Comparison of ENCODE assay signal across 8 mouse cellular contexts in genomic region chr10:84760118-84761111, GRCm38 (mm10). TPM values are rescaled to one million over a fixed set of nuclear protein-coding genes. Genes with fewer than 3 reads are reported as not detected.
DNase-seq lines count a peak whose midpoint lies in the region; ATAC-seq and TF ChIP-seq lines count a peak whose summit lies in the region.

No protein-coding gene starts in this region.

- peak; percentile 47 to 57 for DNase-seq in cerebellum, postnatal 10 days
- DNase-seq in cerebellum, adult 11-12 months: no peak
- DNase-seq in lung, postnatal 14 days: no peak
- no peak for DNase-seq in layer of hippocampus, adult 9-10 months (ENCODE audit: low spot score)
- DNase-seq in gastrocnemius, postnatal 10 days: no peak

- TF ChIP-seq POLR2A in olfactory bulb, adult 2 months (IDR thresholded peaks at IDR 0.05; ENCODE audit: insufficient read depth, low read depth, low read length): no peak

- ATAC-seq in lung, embryonic 16.5 days (ENCODE audit: low read depth): peak; percentile 69
- peak; percentile 65 for ATAC-seq in hindbrain, embryonic 16.5 days

- 6% methylated on average over 46 of the region's 46 CpGs for WGBS in lung, embryonic 16.5 days
- WGBS in hindbrain, embryonic 16.5 days: 4% methylated on average over 46 of the region's 46 CpGs
- 16% methylated on average over 46 of the region's 46 CpGs for WGBS in olfactory bulb, adult 2 months

- no peak overlapping the region for H3K27ac ChIP-seq in lung, embryonic 16.5 days (ENCODE audit: low read length)
- no peak overlapping the region; the same call in 1 of the 2 replicates for H3K27ac ChIP-seq in hindbrain, embryonic 16.5 days (ENCODE audit: low read depth, low read length)
- H3K27ac ChIP-seq in olfactory bulb, adult 2 months (ENCODE audit: insufficient read depth, low read depth, low read length): no peak overlapping the region

- peaks cover 16% of the 10 kb centered on the region for H3K4me1 ChIP-seq in lung, embryonic 16.5 days (replicated peaks; ENCODE audit: control insufficient read depth, insufficient read depth, low read length)
- peaks cover 37% of the 10 kb centered on the region for H3K4me1 ChIP-seq in hindbrain, embryonic 16.5 days (ENCODE audit: control insufficient read depth, insufficient read depth, low read depth, low read length)
- peaks cover 31% of the 10 kb centered on the region for H3K4me1 ChIP-seq in olfactory bulb, adult 2 months (ENCODE audit: control insufficient read depth, insufficient read depth, low read length)

- no peak overlapping the region for H3K9ac ChIP-seq in lung, embryonic 16.5 days (ENCODE audit: low read length)
- peak overlapping the region; percentile 47 for H3K9ac ChIP-seq in hindbrain, embryonic 16.5 days (ENCODE audit: low read depth, low read length)

- H3K36me3 ChIP-seq in lung, embryonic 16.5 days (ENCODE audit: control insufficient read depth, insufficient read depth, low read length): no peaks in the 10 kb centered on the region
- H3K36me3 ChIP-seq in hindbrain, embryonic 16.5 days (ENCODE audit: control insufficient read depth, insufficient read depth, low read length): no peaks in the 10 kb centered on the region

- H3K9me3 ChIP-seq in lung, embryonic 16.5 days (ENCODE audit: control insufficient read depth, low read length): no peaks in the 10 kb centered on the region
- H3K9me3 ChIP-seq in hindbrain, embryonic 16.5 days (ENCODE audit: control insufficient read depth, low read length): no peaks in the 10 kb centered on the region

- H3K27me3 ChIP-seq in lung, embryonic 16.5 days (ENCODE audit: control insufficient read depth, insufficient read depth, low read depth, low read length): peaks cover 85% of the 10 kb centered on the region
- H3K27me3 ChIP-seq in hindbrain, embryonic 16.5 days (replicated peaks; ENCODE audit: control insufficient read depth, insufficient read depth, low read length): peaks cover 6% of the 10 kb centered on the region

- H3K4me2 ChIP-seq in lung, embryonic 16.5 days (ENCODE audit: low read depth, low read length): peak overlapping the region; percentile 55
- peak overlapping the region; percentile 90 for H3K4me2 ChIP-seq in hindbrain, embryonic 16.5 days (ENCODE audit: low read length)

- peak overlapping the region; percentile 36 for H3K4me3 ChIP-seq in lung, embryonic 16.5 days (ENCODE audit: low read length)
- peak overlapping the region; percentile 52 for H3K4me3 ChIP-seq in hindbrain, embryonic 16.5 days (ENCODE audit: low read length)
- peak overlapping the region; percentile 29; the same call in 1 of the 2 replicates for H3K4me3 ChIP-seq in olfactory bulb, adult 2 months (ENCODE audit: insufficient read depth, low read depth, low read length)

- no peak for TF ChIP-seq CTCF in olfactory bulb, adult 2 months (IDR thresholded peaks at IDR 0.05; ENCODE audit: insufficient read depth, low read depth, low read length)

RNA-seq across cellular contexts. Expression of gene Rfx4, which starts 4.6 kb away (rescaled TPM):
- polyA plus RNA-seq in lung, embryonic 16.5 days (2015; fragmentation: Nextera tagmentation; extraction: Ambion mirVana): 0.06 TPM in 1 of 2 replicates, not detected in the other
- 16.1 and 22.1 TPM in 2 replicates for polyA plus RNA-seq in hindbrain, embryonic 16.5 days (2015; fragmentation: Nextera tagmentation; extraction: Ambion mirVana)
- polyA plus RNA-seq in olfactory bulb, adult 2 months (2012; ENCODE audit: insufficient read depth, insufficient read length, low replicate concordance, missing spikeins): not detected in 2 replicates
- total RNA-seq in gastrocnemius, postnatal 10 days (2021): under 1 TPM; 0.09 to 0.11 TPM

Comparison
In these comparisons a context has a peak if more than half of its experiments do, and no peak if none do; other contexts are left out.
1. DNase-seq: peak in cerebellum, postnatal 10 days (2 of 2); none in cerebellum, adult 11-12 months (single experiment), lung, postnatal 14 days (single experiment), layer of hippocampus, adult 9-10 months (single experiment) and gastrocnemius, postnatal 10 days (single experiment).
2. Peak in every context shown above with its lines, with median percentiles within 50 percentile points of each other: H3K4me3 ChIP-seq.